Mouse (Mus musculus) adrenal gland, postnatal 10 days (tissue): ENCODE measurements around the gene Mtrf1l. TPM values are rescaled to one million over a fixed set of nuclear protein-coding genes. Genes with fewer than 3 reads are reported as not detected.
A peak's percentile ranks its signal among the peaks of the same experiment; 100 is the strongest.

Experiments used
- DNase-seq: peaks from one replicate; pipeline ENCODE4 v3.0.0; 2021; ENCODE audit warnings: mixed read lengths
- long read RNA-seq, 2 experiments: library from polyadenylated mRNA; stranded (forward); transcript quantifications; one replicate each; pipeline ENCODE4 v2.0.0; 2021
- total RNA-seq, 2 experiments: library from RNA; stranded (reverse); gene quantifications; 2 replicates each; pipeline ENCODE4 v1.2.3; 2021

Mtrf1l gene
- total RNA-seq, result 10 to 100 TPM in 1 of 2 experiments, 1 to 10 TPM in 1; 8.9 to 12.6 TPM
- long read RNA-seq, experiment 1, partial matches to known transcripts, result 0 of 8 reads
- long read RNA-seq, experiment 1, other reads (novel, unspliced or antisense), result 4 of 8 reads
- long read RNA-seq, experiment 2, partial matches to known transcripts, result 5 of 8 reads
- long read RNA-seq, experiment 2, other reads (novel, unspliced or antisense), result 1 of 8 reads

DNA sequence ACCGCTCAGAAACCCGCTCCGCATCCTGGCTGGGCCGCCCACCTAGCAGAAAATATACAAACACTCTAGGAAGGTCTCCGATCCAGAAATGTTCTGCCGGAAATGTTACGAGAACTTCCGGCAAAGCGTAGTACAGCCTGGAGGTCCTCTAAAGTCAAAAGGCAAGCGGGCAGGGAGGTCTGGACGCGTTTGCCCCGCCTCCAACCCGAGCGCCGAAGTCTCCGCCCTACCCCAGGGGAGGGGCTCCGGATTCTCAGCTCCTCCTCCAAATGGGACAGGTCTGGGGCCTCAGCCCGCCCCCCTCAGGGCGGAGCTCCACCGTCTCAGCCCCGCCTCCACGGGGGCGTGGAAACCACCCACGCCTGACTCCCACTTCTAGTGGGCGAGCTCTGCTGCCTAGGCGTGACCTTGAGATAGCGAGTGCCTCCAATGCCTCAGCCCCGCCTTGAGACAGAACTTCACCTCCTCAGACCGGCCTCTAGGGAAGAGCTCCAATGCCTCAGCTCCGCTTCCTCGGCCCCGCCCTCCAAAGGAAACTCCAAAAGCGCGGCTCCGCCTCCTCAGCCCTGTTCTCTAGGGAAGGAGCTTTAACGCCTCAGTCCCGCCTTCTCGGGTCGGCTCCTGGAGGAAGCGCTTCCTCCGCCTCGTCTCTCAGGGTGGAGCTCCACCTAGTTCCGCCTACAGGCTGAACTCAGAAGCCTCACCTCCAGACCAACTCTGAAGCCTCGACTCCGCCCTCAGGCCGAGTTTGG lies at the start of gene Mtrf1l:
Gene Mtrf1l, minus strand, starts transcription at position 171 of the 752 bp plus-strand sequence.
- peak; percentile 99 for DNase-seq

DNA sequence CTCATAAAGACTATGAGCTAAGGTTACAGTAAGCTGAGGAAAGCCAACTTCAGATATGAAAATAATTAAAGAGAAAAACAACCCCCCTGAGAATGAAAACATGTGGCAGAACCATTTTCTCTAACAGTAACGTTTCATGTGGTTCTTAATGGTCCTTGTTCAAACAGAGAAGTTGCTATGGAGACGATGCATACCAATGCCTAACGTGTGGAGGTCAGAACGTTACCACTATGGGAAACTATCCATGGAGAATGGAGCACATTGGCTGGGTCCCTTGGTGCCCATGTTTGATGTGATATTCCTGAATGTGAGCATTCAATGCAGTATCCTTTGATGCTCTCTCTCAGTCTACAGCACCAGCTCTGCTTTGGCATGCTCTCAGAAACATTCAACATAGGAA lies 47.4 kb upstream of the Mtrf1l start:
- DNase-seq, result no peak

DNA sequence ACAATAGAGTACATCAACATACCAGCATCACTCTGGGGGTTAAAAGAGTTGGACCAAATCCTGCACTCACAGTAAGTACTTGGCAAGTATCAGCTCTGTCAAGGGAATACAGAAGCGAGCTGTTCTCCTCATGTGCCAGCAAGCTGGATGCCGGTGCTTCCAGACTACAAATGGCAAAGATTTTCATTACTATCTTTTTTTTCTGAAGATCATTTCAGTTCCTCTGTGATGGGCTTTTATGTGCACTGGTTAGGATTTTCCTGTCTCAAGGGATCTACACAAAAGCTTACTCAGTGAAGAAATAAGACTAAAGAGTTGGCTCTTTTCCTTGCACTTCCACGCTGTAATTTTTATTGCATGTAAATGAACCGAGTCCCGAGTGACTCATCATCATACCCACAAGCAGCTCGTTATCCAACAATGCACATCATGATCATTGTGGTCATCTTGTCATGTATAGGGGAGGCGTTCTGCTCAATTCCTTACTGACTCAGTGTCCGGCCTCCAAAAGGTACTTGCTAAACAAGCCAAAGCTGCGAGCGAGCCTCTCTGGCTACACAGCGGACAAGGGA lies 44.4 kb upstream of the Mtrf1l start:
- DNase-seq, result no peak

DNA sequence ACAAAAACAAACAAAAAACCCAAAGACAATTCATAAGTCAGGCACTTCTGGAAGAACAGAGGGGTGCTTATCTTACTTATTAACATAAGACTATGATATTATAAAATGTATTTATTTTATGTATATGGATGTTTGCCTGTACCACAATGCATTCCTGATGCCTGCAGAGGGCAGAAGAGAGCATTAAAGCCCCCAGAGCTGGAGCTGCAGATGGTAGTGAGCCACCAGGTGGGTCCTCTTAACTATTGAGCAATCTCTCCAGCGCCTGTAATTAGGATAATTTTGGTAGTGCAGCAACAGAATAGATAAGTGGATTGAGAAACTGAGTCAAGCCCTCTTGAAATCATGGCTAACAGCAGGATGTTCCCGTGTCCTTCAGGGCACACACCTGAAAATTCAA lies 42.3 kb upstream of the Mtrf1l start:
- no peak for DNase-seq

DNA sequence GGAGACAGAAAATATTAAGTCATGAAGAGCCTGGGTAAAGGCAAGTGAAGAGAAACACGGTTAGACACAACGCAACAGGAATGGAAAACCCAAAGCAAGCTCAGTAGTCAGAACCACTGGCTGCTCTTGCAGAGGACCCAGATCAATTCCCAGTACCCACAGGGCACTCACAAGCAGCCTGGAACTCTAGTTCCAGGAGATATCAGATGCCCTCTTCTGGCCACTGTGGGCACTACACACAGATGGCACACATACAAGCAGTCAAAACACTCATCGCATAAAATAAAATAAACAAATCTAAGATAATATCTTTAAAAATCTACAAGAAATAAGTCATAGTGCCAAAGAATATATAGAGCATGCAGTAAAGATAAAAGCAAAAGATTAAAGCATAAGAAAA lies 39.0 kb upstream of the Mtrf1l start:
- no peak for DNase-seq

DNA sequence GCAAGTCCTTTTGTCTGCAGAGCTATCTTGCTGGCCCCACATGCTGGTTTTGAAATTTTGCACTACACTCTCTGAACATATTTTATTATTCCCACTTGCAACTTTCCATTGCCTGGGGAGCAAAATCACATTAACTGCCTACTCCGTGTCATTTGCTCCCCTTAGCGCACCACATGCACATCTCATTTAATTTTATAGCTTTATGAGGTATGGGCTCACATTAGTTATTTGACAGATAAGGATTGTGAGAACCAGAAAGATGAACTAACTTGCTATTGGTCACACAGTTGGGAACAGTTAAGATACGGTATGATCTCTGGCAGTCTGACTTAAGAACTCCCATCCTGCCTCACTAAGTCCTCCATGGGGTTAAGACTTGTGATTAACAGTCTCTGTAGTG lies 37.1 kb upstream of the Mtrf1l start:
- no peak for DNase-seq

DNA sequence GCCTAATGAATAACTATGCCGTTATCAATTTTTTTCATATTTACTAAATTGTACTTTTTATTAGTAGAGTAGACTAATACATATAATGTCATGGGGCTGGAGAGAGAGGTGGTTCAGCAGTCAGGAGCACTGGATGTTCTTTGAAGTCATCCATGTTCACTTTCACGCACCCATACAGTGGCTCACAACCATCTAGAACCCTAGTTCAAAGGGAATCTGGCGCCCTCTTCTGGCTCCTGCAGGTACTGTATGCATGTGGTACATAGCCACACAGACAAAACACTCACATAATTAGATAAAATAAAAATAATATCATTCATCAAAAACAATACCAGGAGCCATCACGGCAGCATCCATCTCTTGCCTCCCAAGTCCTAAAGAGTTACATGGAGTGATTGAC lies 36.0 kb upstream of the Mtrf1l start:
- DNase-seq, result peak; percentile 7

DNA sequence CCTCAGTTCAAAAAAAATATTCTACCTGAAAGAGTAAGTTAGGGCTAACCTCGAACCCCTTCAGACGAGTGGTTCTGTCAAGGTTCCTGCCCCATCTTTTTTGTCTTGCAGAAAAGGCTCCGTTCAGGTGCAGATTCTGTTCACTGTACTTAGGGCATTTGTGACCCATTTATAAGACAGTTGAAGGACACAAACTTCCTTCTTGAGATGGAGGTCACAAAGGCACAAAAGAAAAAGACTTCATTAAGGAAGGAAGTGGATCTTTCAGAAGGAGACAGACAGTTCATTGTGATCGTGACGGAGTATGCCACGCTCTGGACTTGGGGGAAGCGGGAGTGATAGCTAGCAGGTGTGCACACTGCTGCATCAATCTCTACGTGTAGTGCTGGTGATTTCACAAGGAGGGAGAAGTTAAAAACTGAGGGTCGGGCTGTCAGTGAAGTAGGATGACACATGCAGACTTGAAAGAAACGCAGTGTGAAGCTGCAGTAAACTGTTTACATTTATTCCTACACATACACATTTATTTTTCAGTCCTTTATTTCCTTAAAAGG lies 34.4 kb upstream of the Mtrf1l start:
- DNase-seq, result no peak

DNA sequence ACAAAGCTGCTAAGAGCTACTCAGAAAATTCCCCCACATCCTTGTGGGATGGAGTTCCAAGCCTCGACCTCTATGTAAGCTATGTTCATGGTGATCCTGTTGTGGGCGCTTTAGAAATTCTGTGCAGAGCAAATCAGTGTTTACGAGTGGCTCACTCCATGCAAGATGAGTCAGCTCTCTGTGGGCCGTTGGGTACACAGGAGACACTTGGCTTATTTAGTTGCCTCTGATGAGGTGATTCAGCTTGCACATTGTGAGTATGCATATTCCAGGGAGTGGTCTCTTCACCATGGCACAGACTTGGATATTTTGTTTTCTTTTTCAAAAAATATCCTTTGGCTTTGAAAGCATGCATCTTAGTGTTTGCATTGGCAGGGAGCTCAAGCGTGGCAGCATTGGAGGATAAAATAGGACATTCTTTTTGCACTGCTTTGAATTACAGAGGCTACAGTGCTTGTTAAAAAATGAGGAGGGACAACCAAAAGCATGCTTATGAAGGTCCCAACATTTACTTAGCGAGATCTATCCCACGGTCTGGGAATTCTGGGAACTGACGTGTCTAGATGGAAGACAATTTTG lies 29.7 kb upstream of the Mtrf1l start:
- DNase-seq, result no peak

DNA sequence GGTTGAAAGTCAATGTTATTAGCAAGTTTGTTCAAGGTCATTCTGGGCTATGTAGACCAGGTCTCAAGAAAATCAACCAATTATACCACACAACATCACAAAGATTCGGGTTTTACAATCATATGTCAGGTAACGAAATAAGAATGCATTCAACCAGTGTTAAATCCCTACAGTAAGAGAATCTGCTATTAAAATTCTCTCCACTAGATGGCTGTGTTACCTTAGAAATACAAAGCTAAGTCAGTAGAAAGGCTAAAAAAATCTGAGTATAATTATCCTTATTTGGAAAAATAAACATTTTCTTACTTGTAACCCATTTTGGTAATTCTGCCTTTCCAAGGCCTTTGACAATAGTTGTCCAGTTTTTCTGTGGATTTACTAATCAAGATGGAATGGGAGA lies 23.2 kb upstream of the Mtrf1l start:
- no peak for DNase-seq

DNA sequence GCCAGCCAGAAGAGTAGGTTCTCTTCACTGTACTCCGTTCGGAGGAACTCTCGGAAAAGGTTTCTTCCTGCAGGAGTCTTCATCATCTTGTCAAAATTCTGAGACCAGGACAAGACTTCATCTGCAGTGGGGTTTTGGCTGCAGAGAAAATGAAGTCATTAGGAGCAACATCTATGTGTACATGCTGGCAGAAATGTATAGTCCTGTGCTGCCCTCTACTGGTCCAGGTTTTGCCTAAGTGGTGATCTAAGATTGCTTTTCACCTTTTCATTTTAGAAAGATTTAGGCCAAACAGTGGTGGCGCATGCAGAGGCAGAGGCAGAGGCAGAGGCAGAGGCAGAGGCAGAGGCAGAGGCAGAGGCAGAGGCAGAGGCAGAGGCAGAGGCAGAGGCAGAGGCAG lies 17.7 kb upstream of the Mtrf1l start:
- peak; percentile 71 for DNase-seq

DNA sequence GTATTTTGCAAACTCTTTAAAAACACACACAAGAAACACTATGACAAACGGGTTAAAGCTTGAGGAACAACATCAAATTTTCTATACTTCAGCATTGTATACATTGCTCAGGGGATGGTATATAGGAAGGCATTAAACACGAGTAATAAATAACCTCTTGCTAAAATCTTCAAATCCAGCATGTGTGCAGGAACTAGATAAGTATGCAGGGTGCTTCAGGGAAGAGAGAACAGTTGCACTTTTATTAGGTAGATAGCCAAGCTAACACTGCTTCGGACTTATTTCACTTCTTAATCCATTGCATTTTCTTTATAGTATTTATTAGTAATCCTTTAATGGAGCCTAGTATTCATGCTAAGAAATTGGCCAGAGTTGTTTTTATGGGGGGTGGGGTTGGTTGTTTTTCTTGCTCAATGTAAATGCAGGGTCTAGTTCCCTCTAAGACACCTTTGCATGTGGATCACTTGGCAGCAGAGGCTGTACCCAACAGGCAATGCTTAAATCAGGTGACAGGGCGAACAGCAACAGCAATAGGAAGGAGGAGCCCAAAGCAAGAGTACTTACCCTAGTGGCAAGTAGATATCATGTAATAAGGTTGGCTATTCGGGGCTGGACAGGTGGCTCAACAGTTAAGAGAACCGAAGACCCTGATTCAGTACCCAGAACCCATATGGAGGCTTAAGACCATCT lies 2.8 kb upstream of the Mtrf1l start:
- DNase-seq, result no peak

DNA sequence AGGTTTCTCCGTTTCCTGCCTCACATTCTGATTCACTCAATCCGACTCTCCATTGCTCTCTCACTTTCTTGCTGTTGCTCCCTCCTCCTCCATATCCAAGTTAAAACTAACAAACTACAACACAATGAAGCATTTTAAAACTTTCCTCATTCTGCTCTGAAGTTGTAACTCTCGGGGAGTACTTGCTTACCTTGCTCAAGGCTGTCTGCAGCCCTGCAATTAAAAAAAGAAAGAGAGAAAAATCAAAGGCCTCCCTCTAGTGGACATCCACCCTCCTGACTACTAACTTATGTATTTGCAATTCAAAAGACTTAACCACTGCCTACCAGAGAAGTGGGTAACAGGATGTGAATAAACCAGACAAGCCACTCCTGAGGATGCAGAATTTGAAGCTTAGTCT lies 1.1 kb upstream of the Mtrf1l start:
- peak; percentile 40 for DNase-seq

DNA sequence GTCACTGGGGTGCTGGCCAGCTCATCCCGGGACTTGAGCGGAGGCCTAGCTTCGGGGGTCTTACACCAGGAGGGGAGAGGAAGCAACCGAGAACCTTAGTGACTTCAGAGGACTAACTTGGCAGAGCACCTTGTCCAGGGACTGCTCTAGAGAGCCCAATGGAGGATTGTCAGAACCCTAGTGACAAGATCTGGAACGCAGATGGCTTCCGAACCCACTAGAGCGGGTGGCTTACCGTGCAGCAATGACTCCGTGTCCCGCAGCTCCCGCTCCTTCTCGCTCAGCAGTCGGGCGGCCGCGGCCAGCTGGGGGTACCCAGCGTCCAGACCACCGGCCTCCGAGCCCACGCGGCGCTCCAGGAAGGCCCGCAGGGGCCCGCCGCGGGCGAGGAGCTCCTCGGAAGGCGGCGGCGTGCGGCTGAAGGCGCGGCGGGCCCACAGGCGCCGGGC lies 395 bp downstream of the Mtrf1l start:
- DNase-seq, result no peak

DNA sequence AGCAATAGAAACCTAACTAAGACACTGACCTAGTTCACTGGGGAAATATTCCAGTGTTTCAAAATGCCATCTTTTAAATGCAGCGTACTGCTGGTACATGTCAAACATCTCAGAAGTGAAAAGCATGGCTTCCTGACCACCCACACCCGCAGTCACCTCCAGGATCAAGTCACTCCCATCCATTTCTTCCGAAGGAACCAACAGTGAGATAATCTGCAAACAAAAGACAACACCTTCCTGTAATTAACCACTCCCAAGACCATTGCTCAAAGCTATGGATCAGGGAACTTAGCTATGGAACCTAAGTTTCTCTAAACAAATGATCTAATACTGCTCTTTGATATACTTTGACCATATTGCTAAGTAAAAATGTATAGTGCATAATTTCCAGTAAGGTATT lies 4.9 kb downstream of the Mtrf1l start:
- no peak for DNase-seq

DNA sequence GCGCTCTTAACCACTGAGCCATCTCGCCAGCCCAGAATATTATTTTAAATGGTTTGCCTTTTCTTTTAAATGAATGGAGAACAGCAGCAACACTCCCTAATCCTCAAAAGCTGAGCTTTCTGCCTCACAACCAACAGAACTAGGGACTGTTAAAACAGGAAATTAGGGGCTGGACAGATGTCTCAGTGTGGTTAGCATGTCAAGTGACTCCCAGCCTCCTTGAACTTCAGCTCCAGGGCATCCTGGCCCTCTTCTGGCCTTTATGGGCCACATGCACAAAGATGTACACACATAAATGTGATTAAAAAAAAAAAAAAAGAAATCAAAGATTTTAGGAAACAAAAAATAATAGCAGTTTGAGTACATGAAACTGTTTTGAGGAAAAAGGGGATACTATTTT lies 7.7 kb downstream of the Mtrf1l start:
- no peak for DNase-seq

DNA sequence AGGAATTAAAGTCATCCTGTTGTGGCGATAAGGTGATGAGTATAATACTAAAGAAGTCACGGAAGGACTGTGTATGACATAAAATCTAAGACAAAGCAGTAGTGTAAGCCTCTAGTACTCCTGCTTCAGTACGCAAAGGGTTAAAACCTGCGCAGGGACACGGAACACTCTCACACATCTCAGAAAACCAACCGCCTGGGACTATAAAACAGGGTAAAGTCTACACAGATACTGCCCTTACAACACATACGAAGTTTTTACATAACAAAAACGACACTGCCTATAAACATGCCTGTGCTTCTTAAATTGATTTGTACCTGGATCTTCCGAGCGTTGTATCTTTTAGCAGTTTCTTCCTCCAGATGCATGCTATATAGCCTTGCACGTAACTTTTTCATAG lies 10.0 kb downstream of the Mtrf1l start:
- no peak for DNase-seq

DNA sequence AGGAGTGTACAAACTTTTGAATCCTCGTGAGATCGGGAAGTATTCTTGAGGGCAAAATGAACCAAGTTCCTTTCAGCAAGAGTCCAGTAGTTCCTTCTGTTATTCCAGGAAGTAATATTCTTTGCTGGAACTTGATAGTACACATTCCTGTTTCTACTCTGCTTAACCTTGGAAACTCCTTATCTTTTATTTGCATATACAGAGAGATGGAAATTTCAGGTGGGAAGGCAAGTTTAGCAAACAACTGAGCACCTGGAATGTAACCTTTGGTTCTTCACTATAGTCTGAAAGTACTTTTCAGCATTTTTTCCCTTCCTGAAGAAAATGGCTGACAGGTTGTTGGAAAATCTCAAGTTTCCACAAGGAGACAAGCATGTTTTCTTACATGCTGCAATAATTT lies 16.0 kb downstream of the Mtrf1l start:
- no peak for DNase-seq

DNA sequence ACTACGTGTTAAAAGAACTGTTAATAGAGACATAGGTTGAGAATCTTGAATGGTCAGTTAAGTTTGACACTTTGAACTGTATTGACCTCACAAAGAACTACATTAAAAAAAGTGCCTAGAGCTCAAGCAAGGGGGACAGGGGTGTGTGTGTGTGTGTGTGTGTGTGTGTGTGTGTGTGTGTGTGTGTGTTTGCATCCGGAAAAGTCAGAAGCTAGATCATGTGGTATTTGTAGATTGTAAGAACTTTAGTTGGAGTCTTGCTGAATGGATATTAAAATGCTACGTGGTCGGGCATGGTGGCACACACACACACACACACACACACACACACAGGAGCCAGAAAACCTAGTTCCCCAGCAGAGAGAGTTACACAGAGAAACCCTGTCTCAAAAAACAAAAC lies 16.7 kb downstream of the Mtrf1l start:
- no peak for DNase-seq

DNA sequence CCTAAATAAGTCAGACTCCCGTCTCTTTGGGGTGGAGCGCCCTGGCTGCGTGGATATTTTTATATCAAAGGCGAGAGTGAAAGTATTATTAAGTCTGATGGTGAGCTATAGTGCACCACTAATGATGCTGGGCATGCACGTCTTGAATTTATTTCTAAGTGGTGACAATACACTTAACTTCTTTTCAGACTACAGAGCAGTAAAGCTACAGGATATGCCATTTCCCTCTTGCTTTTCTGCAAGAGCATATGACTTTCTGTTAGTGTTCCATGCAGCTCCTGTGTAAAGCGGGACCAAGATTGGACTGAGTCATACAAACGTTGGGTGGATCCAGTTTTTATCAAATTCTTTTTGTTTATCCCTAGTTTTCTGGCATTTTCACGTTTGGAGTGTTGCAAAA lies 17.3 kb downstream of the Mtrf1l start:
- peak; percentile 14 for DNase-seq

DNA sequence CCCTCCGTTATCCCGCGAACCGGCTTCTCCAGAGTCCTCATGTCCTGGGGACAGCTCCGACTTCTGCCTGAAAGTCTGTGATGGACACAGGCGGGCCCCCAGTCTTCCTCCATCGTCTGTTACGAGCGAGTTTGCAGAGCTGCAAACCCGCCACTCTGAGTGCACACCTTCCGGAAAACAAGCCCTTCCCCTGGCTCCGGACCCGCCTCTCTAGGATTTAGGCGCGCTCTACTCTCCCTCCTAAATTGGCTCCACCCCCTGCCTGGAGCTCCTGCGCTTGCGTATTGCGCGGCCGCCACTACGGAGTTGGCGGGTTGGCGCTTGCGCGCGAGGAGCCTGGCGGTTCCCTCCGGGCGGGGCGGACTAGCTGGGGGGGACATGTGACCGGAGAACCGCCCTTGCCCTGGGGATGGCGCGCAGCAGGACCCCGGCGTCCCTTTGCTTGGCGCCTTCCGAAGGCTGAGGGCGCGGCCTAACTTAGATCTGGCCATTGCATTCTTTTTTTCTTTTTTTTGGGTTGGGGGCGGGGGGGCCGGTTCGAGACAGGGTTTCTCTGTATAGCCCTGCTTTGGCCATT lies 17.9 kb downstream of the Mtrf1l start:
- peak; percentile 97 for DNase-seq

DNA sequence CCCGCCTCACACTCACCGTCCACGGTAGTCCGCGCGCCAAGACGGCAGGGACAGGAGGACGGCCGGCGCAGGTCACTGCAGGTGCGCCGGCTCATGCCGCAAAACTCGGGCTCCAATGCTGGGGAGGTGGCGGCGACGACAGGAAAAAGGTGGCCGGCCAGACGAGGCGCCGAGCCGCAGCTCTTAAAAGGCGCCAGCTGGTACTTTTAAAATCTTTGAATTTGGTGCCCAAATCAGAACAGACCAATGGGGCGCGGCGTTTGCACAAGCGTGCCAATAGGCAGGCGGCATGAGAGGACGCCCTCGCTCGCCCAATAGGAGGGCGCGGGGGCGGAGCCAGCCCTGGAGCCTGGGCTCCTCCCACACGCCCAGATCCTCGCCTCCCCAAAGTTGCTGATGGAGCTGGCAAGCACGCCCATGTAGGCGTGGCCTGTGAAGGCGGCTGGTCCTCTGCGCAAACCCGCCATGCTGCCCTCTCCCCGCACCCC lies 18.4 kb downstream of the Mtrf1l start, which contains the start of gene Fbxo5:
Gene Fbxo5, minus strand, starts transcription at position 358 of the 488 bp plus-strand sequence.
- DNase-seq, result peak; percentile 98
